Mouse (Mus musculus): Measurements from ENCODE around the gene Nfkbie. TPM values are rescaled to one million over a fixed set of nuclear protein-coding genes. Genes with fewer than 3 reads are reported as not detected.
A peak's percentile ranks its signal among the peaks of the same experiment; 100 is the strongest.

Nfkbie gene
- polyA plus RNA-seq, 1 experiment from 2014 or later, result 5.1 TPM

DNA sequence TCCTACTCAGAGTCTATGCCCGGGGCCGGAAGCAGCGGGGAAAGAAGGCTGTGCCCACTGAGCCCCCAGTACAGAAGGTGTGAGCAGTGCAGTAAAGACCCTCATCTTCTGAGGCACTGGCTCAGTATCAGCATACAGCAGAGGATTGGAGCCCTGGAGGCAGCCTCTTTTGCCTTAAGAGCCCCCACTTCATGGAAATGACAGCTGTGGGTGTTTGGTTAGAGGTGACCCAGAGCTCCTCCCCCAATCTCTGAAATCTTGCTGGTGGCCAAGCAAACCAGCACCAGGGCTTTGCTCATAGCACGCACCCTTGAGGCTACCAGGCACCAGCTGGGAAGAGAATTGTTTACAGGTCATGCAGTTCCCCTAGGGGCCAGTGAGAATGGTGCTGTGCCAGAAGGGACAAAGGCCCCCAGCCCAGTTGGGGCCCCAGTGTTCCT, 11.7 kb downstream of the Nfkbie start:
- TF ChIP-seq CTCF (IDR thresholded peaks at IDR 0.05; ENCODE audit: low read depth), result no peak
- Histone ChIP-seq H3K9ac (ENCODE audit: low read depth, low read length) (no peak overlapping the region), H3K4me2 (ENCODE audit: low read length) (no peak overlapping the region), H3K9me3 (replicated peaks; ENCODE audit: low read length) (no peaks in the 10 kb centered on the region), H3K4me3 (replicated peaks; ENCODE audit: low read depth, low read length) (no peak overlapping the region), H3K27me3 (ENCODE audit: insufficient read depth, low read length) (no peaks in the 10 kb centered on the region), H3K36me3 (ENCODE audit: insufficient read depth, low read length) (peaks cover 61% of the 10 kb centered on the region), H3K4me1 (replicated peaks; ENCODE audit: insufficient read depth, low read length) (peaks cover 21% of the 10 kb centered on the region), H3K27ac (no peak overlapping the region)
- 35% methylated on average over 4 of the region's 4 CpGs for WGBS
- no peak for ATAC-seq (replicated peaks; ENCODE audit: low FRiP score, low read depth)
- DNase-seq (ENCODE audit: low spot score), result no peak

DNA sequence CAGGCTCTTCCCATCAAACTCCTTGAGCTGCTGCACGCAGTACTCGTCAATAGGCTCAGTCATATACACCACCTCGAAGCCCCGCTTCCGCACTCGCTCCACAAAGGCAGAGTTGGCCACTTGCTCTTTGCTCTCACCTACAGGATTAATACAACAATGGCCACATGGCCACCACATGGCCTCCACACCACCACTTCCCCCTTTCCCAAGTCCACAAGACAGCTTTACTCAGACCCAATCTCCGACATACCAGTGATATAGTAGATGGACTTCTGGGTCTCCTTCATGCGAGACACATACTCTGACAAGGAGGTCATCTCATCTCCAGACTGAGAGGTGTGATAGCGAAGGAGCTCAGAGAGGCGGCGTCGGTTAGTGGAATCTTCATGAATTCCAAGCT, 13.5 kb downstream of the Nfkbie start:
- Histone ChIP-seq H3K27ac (no peak overlapping the region), H3K4me3 (replicated peaks; ENCODE audit: low read depth, low read length) (no peak overlapping the region), H3K4me2 (ENCODE audit: low read length) (no peak overlapping the region), H3K27me3 (ENCODE audit: insufficient read depth, low read length) (no peaks in the 10 kb centered on the region), H3K4me1 (replicated peaks; ENCODE audit: insufficient read depth, low read length) (peaks cover 21% of the 10 kb centered on the region), H3K36me3 (ENCODE audit: insufficient read depth, low read length) (peaks cover 61% of the 10 kb centered on the region), H3K9ac (ENCODE audit: low read depth, low read length) (no peak overlapping the region), H3K9me3 (replicated peaks; ENCODE audit: low read length) (no peaks in the 10 kb centered on the region)
- TF ChIP-seq CTCF (IDR thresholded peaks at IDR 0.05; ENCODE audit: low read depth), result no peak
- 86% methylated on average over 12 of the region's 12 CpGs for WGBS
- no peak for ATAC-seq (replicated peaks; ENCODE audit: low FRiP score, low read depth)
- DNase-seq (ENCODE audit: low spot score), result no peak

DNA sequence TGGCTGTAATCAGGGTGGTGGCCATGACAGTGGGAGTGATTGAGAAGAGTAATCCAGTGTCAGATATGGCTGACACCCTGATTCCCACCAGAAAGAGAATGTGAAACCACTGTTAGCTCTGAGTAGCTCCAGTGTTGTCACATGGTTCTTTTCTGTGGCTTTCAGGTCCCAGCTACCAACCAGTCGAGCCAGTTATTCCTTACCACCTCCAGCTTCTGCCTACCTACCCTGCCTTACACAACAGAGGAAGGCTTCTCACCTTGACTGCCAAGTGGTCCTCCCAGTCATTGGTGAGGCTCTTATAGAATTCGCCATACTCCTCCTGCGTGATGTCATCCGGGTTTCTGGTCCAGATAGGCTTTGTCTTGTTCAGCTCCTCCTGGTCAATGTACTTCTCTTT, 14.5 kb downstream of the Nfkbie start:
- WGBS, result 85% methylated on average over 4 of the region's 4 CpGs
- DNase-seq (ENCODE audit: low spot score) (no peak), ATAC-seq (replicated peaks; ENCODE audit: low FRiP score, low read depth) (no peak)
- no peak overlapping the region for H3K4me2 ChIP-seq (ENCODE audit: low read length)
- H3K9me3 ChIP-seq (replicated peaks; ENCODE audit: low read length), result no peaks in the 10 kb centered on the region
- H3K9ac ChIP-seq (ENCODE audit: low read depth, low read length), result no peak overlapping the region
- H3K27ac ChIP-seq, result no peak overlapping the region
- no peak overlapping the region for H3K4me3 ChIP-seq (replicated peaks; ENCODE audit: low read depth, low read length)
- no peaks in the 10 kb centered on the region for H3K27me3 ChIP-seq (ENCODE audit: insufficient read depth, low read length)
- no peak for TF ChIP-seq CTCF (IDR thresholded peaks at IDR 0.05; ENCODE audit: low read depth)
- peaks cover 61% of the 10 kb centered on the region for H3K36me3 ChIP-seq (ENCODE audit: insufficient read depth, low read length)
- peaks cover 20% of the 10 kb centered on the region for H3K4me1 ChIP-seq (replicated peaks; ENCODE audit: insufficient read depth, low read length)

DNA sequence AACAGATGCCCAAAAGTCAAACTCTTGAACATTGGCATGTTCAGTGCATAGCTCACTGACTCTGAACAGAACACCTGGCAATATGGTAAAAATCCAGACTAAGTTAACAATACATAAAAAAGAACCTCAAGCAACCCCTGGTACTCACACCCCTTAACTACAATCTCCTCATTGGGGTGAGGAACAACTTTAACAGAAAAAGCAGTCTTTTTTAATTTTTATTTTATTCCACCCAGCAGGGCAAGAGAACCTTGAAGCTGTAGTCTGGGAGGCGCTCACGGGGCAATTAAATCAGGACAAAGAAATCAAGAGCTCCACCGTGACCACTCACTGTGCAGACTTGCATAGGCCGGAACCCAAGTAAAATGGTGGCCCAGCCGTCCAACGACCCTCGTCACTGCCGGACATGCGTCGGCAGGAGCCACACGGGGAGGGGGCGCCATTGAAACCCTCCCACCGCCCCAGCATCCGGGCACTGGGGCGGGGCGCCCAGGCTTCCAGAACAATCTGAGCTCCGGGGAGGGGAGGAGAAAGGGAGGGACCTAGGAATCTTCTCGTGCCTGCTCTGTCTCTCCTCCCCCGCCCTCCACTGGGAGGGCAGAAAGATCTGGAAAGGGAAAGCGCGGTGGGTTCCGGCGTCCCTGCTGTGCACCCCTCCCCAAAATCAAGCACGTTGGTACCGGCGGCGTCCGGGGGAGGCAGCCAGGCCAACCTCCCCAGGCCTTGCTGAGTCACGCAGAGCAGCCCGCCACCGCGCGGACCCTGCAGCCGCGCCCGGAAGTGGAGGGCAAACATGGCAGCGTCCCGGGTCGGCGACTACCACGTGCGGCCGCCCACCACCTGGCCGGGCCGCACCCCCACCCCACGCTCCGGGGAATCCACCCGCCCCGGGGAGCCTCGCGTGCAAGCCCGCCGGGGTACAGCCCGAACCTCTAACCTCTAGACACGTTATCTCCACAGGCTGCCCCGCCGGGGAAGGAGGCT, 16.9 kb downstream of the Nfkbie start:
- Histone ChIP-seq H3K9ac (ENCODE audit: low read depth, low read length) (peak overlapping the region; percentile 99), H3K4me3 (replicated peaks; ENCODE audit: low read depth, low read length) (peak overlapping the region; percentile 100), H3K4me1 (replicated peaks; ENCODE audit: insufficient read depth, low read length) (peaks cover 18% of the 10 kb centered on the region; the same call in 1 of the 2 replicates), H3K4me2 (ENCODE audit: low read length) (peak overlapping the region; percentile 93), H3K27me3 (ENCODE audit: insufficient read depth, low read length) (no peaks in the 10 kb centered on the region), H3K36me3 (ENCODE audit: insufficient read depth, low read length) (peaks cover 43% of the 10 kb centered on the region), H3K9me3 (replicated peaks; ENCODE audit: low read length) (no peaks in the 10 kb centered on the region), H3K27ac (peak overlapping the region; percentile 98)
- DNase-seq (ENCODE audit: low spot score) (peak; percentile 98), ATAC-seq (replicated peaks; ENCODE audit: low FRiP score, low read depth) (peak; percentile 57)
- WGBS, result under 1% methylated on average over 56 of the region's 57 CpGs
- no peak for TF ChIP-seq CTCF (IDR thresholded peaks at IDR 0.05; ENCODE audit: low read depth)

DNA sequence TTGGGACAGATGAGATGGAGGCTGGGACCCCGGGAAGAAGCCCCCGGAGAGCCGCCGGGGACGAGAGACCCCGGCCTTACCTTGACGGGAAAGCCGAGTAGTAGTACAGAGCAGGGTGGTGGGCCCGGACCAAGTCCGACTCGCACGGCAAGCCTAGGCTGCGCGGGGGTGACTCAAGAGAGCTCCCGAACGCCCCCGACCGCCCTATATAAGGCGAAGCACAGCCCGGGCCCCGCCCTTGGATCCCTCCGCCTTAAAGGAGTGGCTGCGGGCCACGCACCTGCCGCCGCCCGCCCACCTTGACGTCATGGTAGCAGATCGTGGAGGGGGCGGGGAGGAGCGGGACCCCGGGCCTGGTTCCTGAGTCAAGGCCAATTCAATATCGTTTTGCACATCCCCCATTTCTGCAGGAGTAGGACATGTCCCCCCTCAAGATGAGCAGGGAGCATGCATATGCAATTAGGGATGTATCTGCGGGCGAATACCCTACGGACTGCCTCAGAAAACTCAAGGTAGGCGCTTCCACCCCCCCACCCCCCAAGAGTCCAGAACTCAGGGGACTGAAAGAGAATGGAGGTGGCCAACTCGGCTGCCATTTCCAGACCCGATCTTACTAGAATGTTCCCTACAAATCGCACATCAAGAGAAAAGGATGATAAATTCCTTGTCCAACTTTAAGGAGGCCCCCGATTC, 17.7 kb downstream of the Nfkbie start, which contains the start of gene Hsp90ab1:
TSS of gene Hsp90ab1 (minus strand) at position 185 of the 693 bp plus-strand sequence.
- H3K4me2 ChIP-seq (ENCODE audit: low read length), result peak within 1 kb of the TSS; percentile 93
- H3K9me3 ChIP-seq (replicated peaks; ENCODE audit: low read length), result no peaks in the 10 kb centered on the region
- under 1% methylated on average over 41 of the region's 41 CpGs for WGBS
- H3K4me3 ChIP-seq (replicated peaks; ENCODE audit: low read depth, low read length), result peak within 1 kb of the TSS; percentile 100
- H3K36me3 ChIP-seq (ENCODE audit: insufficient read depth, low read length), result peaks cover 34% of the 10 kb centered on the region
- no peaks in the 10 kb centered on the region for H3K27me3 ChIP-seq (ENCODE audit: insufficient read depth, low read length)
- H3K27ac ChIP-seq, result peak within 1 kb of the TSS; percentile 98
- peak; percentile 82 for ATAC-seq (replicated peaks; ENCODE audit: low FRiP score, low read depth)
- H3K4me1 ChIP-seq (replicated peaks; ENCODE audit: insufficient read depth, low read length), result peaks cover 18% of the 10 kb centered on the region; the same call in 1 of the 2 replicates
- no peak for TF ChIP-seq CTCF (IDR thresholded peaks at IDR 0.05; ENCODE audit: low read depth)
- peak; percentile 97 for DNase-seq (ENCODE audit: low spot score)
- peak within 1 kb of the TSS; percentile 99 for H3K9ac ChIP-seq (ENCODE audit: low read depth, low read length)

DNA sequence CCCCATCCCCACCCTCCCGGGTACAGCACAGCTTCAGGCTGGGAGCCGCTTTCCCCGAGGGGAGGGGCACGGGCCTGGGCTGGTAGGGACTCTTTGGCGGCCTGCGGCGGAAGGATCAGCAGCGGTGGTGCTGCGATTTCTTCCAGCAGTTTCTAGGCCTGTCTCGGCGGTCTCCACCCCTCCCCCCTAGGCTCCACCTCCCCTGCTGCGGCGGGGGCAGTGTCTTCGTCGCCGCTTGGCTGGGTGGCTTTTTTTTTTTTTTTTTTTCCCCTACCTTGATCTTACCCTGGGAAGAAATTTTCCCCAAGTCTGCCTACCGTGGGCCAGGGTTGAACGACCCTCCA, 18.2 kb downstream of the Nfkbie start:
- H3K27ac ChIP-seq, result peak overlapping the region; percentile 98
- DNase-seq (ENCODE audit: low spot score) (peak; percentile 96), ATAC-seq (replicated peaks; ENCODE audit: low FRiP score, low read depth) (peak; percentile 61)
- TF ChIP-seq CTCF (IDR thresholded peaks at IDR 0.05; ENCODE audit: low read depth), result no peak
- H3K4me2 ChIP-seq (ENCODE audit: low read length), result peak overlapping the region; percentile 93
- peaks cover 18% of the 10 kb centered on the region; the same call in 1 of the 2 replicates for H3K4me1 ChIP-seq (replicated peaks; ENCODE audit: insufficient read depth, low read length)
- H3K9me3 ChIP-seq (replicated peaks; ENCODE audit: low read length), result no peaks in the 10 kb centered on the region
- H3K9ac ChIP-seq (ENCODE audit: low read depth, low read length), result peak overlapping the region; percentile 81
- H3K4me3 ChIP-seq (replicated peaks; ENCODE audit: low read depth, low read length), result peak overlapping the region; percentile 100
- H3K36me3 ChIP-seq (ENCODE audit: insufficient read depth, low read length), result peaks cover 29% of the 10 kb centered on the region
- H3K27me3 ChIP-seq (ENCODE audit: insufficient read depth, low read length), result no peaks in the 10 kb centered on the region
- WGBS, result under 1% methylated on average over 18 of the region's 18 CpGs
